Mouse (Mus musculus) forebrain, embryonic 16.5 days (tissue): ENCODE measurements around the gene Clec2g. TPM values are rescaled to one million over a fixed set of nuclear protein-coding genes. Genes with fewer than 3 reads are reported as not detected.
"Not testable (repeated sequence)": the region's sequence is repeated elsewhere in the genome, so short reads cannot be mapped to it uniquely, and the experiment has no call there.

Source experiments
- ATAC-seq: fragments of 200-750 bp; cut with Nextera tagmentation; 2 replicates; pipeline ENCODE4 v1.8.0; 2017; ENCODE audit warnings: mild to moderate bottlenecking, moderate library complexity
- H3K27ac ChIP-seq: fragments of 300-500 bp; sonication (generic); 2 replicates; pipeline ENCODE4 v1.5.1; 2014; ENCODE audit warnings: low read length, control low read depth
- H3K27me3 ChIP-seq: fragments of 300-500 bp; sonication (generic); replicated peaks from 2 replicates; pipeline ENCODE4 v1.6.1; 2014; ENCODE audit warnings: low read length; ENCODE audit not compliant: control insufficient read depth, insufficient read depth
- H3K36me3 ChIP-seq: fragments of 300-500 bp; sonication (generic); 2 replicates; pipeline ENCODE4 v1.6.1; 2014; ENCODE audit not compliant: control insufficient read depth, insufficient read depth
- H3K4me1 ChIP-seq: fragments of 300-500 bp; sonication (generic); replicated peaks from 2 replicates; pipeline ENCODE4 v1.6.1; 2014; ENCODE audit warnings: low read length; ENCODE audit not compliant: control insufficient read depth, insufficient read depth
- H3K4me2 ChIP-seq: fragments of 300-500 bp; sonication (generic); 2 replicates; pipeline ENCODE4 v1.6.1; 2014; ENCODE audit warnings: mild to moderate bottlenecking, low read length, control low read depth
- H3K4me3 ChIP-seq: fragments of 300-500 bp; sonication (generic); replicated peaks from 2 replicates; pipeline ENCODE4 v1.5.1; 2014; ENCODE audit warnings: mild to moderate bottlenecking, low read length, control low read depth
- H3K9ac ChIP-seq: fragments of 300-500 bp; sonication (generic); replicated peaks from 2 replicates; pipeline ENCODE4 v1.6.1; 2014; ENCODE audit warnings: low read depth, low read length, control low read depth
- H3K9me3 ChIP-seq: fragments of 300-500 bp; sonication (generic); 2 replicates; pipeline ENCODE4 v1.6.1; 2016; ENCODE audit warnings: low read length; ENCODE audit not compliant: control insufficient read depth
- WGBS: fragments of 180-500 bp; shearing (Covaris S2); extraction: QIAGEN DNeasy Blood & Tissue Kit; methylation state at CpG from one replicate; pipeline ENCODE4 v1.1.7; 2014; 5-methylcytosine and 5-hydroxymethylcytosine counted together
- polyA plus RNA-seq: library from polyadenylated mRNA; unstranded; fragments of >200 nt; fragmentation: Nextera tagmentation; extraction: Ambion mirVana; gene quantifications from 2 replicates; pipeline ENCODE4 v1.2.1, GENCODE M21; 2015

Clec2g gene
- polyA plus RNA-seq, 1 experiment from 2014 or later, result not detected

DNA sequence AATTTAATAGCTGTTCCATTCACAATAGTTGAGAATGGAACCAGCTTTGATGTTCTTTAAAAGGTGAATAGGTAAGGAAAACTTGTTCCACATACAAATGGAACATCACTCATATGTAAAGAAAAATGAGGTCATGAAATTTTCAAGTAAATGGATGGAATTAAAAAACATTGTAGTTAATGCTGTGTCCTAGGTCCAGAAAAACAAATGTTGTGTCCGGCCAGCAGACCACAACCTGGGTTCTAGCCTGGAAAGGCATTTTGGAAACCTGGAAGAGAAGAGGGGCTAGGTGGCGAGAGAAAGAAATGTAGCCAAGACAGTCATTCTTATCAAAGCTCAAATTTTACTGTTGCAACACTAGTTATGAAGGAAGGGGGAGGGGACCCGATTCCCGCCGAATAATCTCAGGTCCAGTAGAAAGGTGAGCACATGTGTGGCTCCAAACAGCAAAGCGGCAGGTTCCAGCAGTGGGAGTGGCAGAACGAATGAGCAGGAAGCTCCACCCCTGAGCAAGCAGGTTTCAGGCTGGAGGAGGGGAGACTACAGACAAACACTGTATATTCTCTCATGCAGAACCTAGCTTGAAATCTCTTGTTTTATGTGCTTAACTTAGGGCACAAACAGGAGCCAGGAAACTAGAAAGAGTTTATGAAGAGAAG, 75.8 kb downstream of the Clec2g start:
- H3K9me3 ChIP-seq, ATAC-seq, H3K27me3 ChIP-seq, H3K4me1 ChIP-seq, H3K27ac ChIP-seq, H3K4me3 ChIP-seq, H3K9ac ChIP-seq, H3K4me2 ChIP-seq, H3K36me3 ChIP-seq: not testable (repeated sequence)
- WGBS, result 87% methylated on average over 7 of the region's 7 CpGs

GRCm38 (mm10) chr6:129010505-129010873, 76.3 kb downstream of the Clec2g start:
- Histone ChIP-seq H3K9ac (no peak overlapping the region), H3K27me3 (no peaks in the 10 kb centered on the region), H3K27ac (no peak overlapping the region), H3K9me3 (no peaks in the 10 kb centered on the region), H3K4me2 (no peak overlapping the region), H3K4me1 (no peaks in the 10 kb centered on the region), H3K36me3 (no peaks in the 10 kb centered on the region), H3K4me3 (no peak overlapping the region)
- no peak for ATAC-seq
- 87% methylated on average over 3 of the region's 3 CpGs for WGBS

DNA sequence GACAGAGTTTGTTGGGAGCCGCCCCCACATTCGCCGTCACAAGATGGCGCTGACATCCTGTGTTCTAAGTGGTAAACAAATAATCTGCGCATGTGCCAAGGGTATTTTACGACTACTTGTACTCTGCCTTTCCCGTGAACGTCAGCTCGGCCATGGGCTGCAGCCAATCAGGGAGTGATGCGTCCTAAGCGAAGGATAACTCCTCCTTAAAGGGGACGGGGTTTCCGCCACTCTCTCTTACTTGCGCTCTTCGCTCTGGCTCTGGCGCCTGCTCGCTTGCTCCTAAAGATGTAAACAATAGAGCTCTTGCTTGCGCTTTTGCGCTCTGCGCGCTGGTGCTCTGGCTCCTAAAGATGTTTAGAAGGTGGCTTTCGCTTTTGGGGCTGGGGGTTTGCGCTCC, 77.8 kb downstream of the Clec2g start:
- not testable (repeated sequence) for H3K36me3 ChIP-seq, H3K4me2 ChIP-seq, H3K27ac ChIP-seq, H3K27me3 ChIP-seq, H3K9me3 ChIP-seq, H3K4me1 ChIP-seq, H3K4me3 ChIP-seq, ATAC-seq, H3K9ac ChIP-seq
- 96% methylated on average over 18 of the region's 23 CpGs for WGBS

GRCm38 (mm10) chr6:129012966-129013365, 78.8 kb downstream of the Clec2g start:
- Histone ChIP-seq H3K4me3 (no peak overlapping the region), H3K27ac (no peak overlapping the region), H3K27me3 (no peaks in the 10 kb centered on the region), H3K9ac (no peak overlapping the region), H3K4me1 (no peaks in the 10 kb centered on the region), H3K36me3 (no peaks in the 10 kb centered on the region), H3K4me2 (no peak overlapping the region), H3K9me3 (no peaks in the 10 kb centered on the region)
- no peak for ATAC-seq
- 63% methylated on average over 1 of the region's 1 CpGs for WGBS

- H3K27me3 ChIP-seq, result no peaks in the 10 kb centered on the region
Measured at GRCm38 (mm10) chr6:129013762-129014276, 79.6 kb downstream of the Clec2g start.

GRCm38 (mm10) chr6:129014399-129014798, 80.2 kb downstream of the Clec2g start:
- ATAC-seq, result no peak
- H3K27me3 ChIP-seq, result no peaks in the 10 kb centered on the region
- H3K27ac ChIP-seq, result no peak overlapping the region
- 93% methylated on average over 1 of the region's 1 CpGs for WGBS
- no peak overlapping the region for H3K4me2 ChIP-seq
- no peak overlapping the region for H3K4me3 ChIP-seq
- H3K9me3 ChIP-seq, result no peaks in the 10 kb centered on the region
- no peak overlapping the region for H3K9ac ChIP-seq
- H3K4me1 ChIP-seq, result no peaks in the 10 kb centered on the region
- no peaks in the 10 kb centered on the region for H3K36me3 ChIP-seq

More at GRCm38 (mm10) chr6:129013762-129014276, 79.6 kb downstream of the Clec2g start:
- Histone ChIP-seq H3K27ac (no peak overlapping the region), H3K36me3 (no peaks in the 10 kb centered on the region), H3K4me2 (no peak overlapping the region), H3K4me3 (no peak overlapping the region), H3K4me1 (no peaks in the 10 kb centered on the region), H3K9me3 (no peaks in the 10 kb centered on the region), H3K9ac (no peak overlapping the region)
- no peak for ATAC-seq
- 86% methylated on average over 5 of the region's 5 CpGs for WGBS

DNA sequence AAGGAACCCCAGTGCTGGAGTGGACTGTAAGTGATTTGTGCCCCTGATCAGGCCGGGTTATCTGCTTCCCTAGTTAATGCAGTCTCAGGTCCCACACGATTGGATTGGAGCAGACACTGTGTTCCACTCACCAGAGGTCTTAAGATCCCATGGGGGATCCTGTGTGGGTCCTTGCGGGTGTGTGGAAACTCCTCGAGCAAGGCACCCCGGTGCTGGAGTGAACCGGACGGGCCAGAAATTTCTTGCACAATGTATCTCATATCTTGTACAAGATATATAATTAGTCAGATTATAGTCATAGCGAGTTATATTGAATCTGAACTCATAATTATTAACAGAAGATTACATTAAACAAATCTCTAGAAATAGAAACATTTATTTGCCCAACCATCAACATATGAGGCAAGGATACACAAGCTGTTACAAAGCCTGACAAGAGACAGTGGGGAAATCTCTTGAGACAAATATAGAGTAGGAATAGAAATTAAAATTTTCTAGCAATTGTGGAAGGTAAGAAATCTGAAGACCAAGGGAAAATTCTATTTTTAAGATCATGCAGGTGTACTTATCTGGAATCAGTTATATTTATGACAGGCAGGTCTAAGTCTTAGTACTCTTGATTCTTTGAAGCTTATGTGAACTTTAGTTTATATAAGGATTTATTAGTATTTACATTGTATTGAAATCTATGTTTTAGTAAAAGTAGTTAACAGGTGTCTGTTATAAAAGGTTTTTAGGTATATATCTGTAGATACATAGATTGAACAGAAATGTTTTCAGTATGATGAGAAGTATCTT, 93.5 kb downstream of the Clec2g start:
- no peak overlapping the region for H3K9ac ChIP-seq

GRCm38 (mm10) chr6:129030175-129030824, 96.1 kb downstream of the Clec2g start:
- ATAC-seq, result no peak
- Histone ChIP-seq H3K27ac (no peak overlapping the region), H3K36me3 (no peaks in the 10 kb centered on the region), H3K9ac (no peak overlapping the region), H3K9me3 (no peaks in the 10 kb centered on the region), H3K4me1 (no peaks in the 10 kb centered on the region), H3K4me3 (no peak overlapping the region), H3K4me2 (no peak overlapping the region), H3K27me3 (no peaks in the 10 kb centered on the region)
- WGBS, result 65% methylated on average over 6 of the region's 6 CpGs

More for the DNA sequence above, 93.5 kb downstream of the Clec2g start:
- H3K4me3 ChIP-seq, result no peak overlapping the region
- H3K9me3 ChIP-seq, result no peaks in the 10 kb centered on the region
- H3K4me2 ChIP-seq, result no peak overlapping the region
- ATAC-seq, result no peak
- H3K27ac ChIP-seq, result no peak overlapping the region
- H3K36me3 ChIP-seq, result no peaks in the 10 kb centered on the region
- no peaks in the 10 kb centered on the region for H3K27me3 ChIP-seq
- 89% methylated on average over 8 of the region's 8 CpGs for WGBS
- no peaks in the 10 kb centered on the region for H3K4me1 ChIP-seq

- H3K36me3 ChIP-seq, result no peaks in the 10 kb centered on the region
- no peak overlapping the region for H3K9ac ChIP-seq
- H3K27me3 ChIP-seq, result no peaks in the 10 kb centered on the region
- no peak for ATAC-seq
- no peaks in the 10 kb centered on the region for H3K9me3 ChIP-seq
- no peak overlapping the region for H3K27ac ChIP-seq
- no peak overlapping the region for H3K4me2 ChIP-seq
- H3K4me1 ChIP-seq, result no peaks in the 10 kb centered on the region
- WGBS, result 92% methylated on average over 2 of the region's 2 CpGs
- no peak overlapping the region for H3K4me3 ChIP-seq
Measured at GRCm38 (mm10) chr6:129030964-129031363, 96.8 kb downstream of the Clec2g start.
